Mouse (Mus musculus) thymus, adult 2 months (tissue): Measurements from ENCODE around the gene Tmem234. TPM values are rescaled to one million over a fixed set of nuclear protein-coding genes. Genes with fewer than 3 reads are reported as not detected.
A peak's percentile ranks its signal among the peaks of the same experiment; 100 is the strongest.

ENCODE experiments used
- DNase-seq: peaks from one replicate; pipeline ENCODE4 v3.0.0; 2021
- H3K27ac ChIP-seq: fragments of 200-500 bp; 2 replicates; pipeline ENCODE4 v1.5.1; 2012; ENCODE audit warnings: low read length, control low read depth; ENCODE audit not compliant: control insufficient read depth, insufficient read depth
- H3K27me3 ChIP-seq: fragments of 200-500 bp; 2 replicates; pipeline ENCODE4 v1.6.1; 2012; ENCODE audit warnings: mild to moderate bottlenecking, low read length, moderate library complexity, mixed read lengths; ENCODE audit not compliant: control insufficient read depth, insufficient read depth
- H3K36me3 ChIP-seq: fragments of 200-500 bp; 2 replicates; pipeline ENCODE4 v1.6.1; 2012; ENCODE audit warnings: mild to moderate bottlenecking, low read length, moderate library complexity; ENCODE audit not compliant: control insufficient read depth, insufficient read depth
- H3K4me1 ChIP-seq: fragments of 200-500 bp; replicated peaks from 2 replicates; pipeline ENCODE4 v1.6.1; 2012; ENCODE audit warnings: low read length; ENCODE audit not compliant: control insufficient read depth, insufficient read depth
- H3K4me3 ChIP-seq: fragments of 200-500 bp; 2 replicates; pipeline ENCODE4 v1.5.1; 2012; ENCODE audit warnings: mild to moderate bottlenecking, low read length, control low read depth, moderate library complexity; ENCODE audit not compliant: control insufficient read depth, insufficient read depth
- CTCF ChIP-seq: fragments of 200-500 bp; IDR thresholded peaks from 2 replicates; pipeline ENCODE4 v1.5.1; 2012; ENCODE audit warnings: mild to moderate bottlenecking, control low read depth, low read length, moderate library complexity, borderline replicate concordance; ENCODE audit not compliant: control insufficient read depth, poor library complexity, insufficient read depth; ENCODE audit errors: extremely low read depth
- POLR2A ChIP-seq: fragments of 200-500 bp; IDR thresholded peaks from 2 replicates; pipeline ENCODE4 v1.6.1; 2012; ENCODE audit warnings: mild to moderate bottlenecking, low read length, control low read depth, moderate library complexity; ENCODE audit not compliant: control insufficient read depth, poor library complexity, insufficient read depth; ENCODE audit errors: extremely low read depth
- WGBS: fragments of 180-500 bp; shearing (Covaris S2); methylation state at CpG from one replicate; pipeline ENCODE4 v1.1.7; 2018; 5-methylcytosine and 5-hydroxymethylcytosine counted together
- polyA plus RNA-seq: library from polyadenylated mRNA; depleted of rRNA; stranded (reverse); fragments of >200 nt; gene quantifications from 2 replicates; pipeline ENCODE4 v1.2.3, GENCODE M21; 2012

The Tmem234 gene
- polyA plus RNA-seq, 1 experiment: 257 TPM

DNA sequence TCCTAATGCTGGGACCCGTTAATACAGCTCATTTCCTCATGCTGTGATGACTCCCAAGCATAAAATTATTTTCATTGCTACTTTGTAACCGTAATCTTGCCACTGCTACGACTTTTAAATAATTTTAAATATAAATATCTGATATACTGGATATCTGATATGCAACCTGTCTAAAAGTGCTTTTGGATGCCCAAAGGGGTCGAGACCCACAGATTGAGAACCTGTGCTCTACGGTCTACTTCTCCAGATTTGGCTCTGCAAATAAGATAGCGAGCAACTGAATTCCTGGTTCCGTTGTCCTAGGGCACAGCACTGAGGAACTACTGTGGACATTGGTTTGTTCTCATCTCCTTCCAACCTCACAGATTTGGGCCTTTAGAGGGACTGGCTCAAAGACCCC, 22.8 kb upstream of the Tmem234 start:
- no peak for DNase-seq
- TF ChIP-seq CTCF (no peak), POLR2A (no peak)
- H3K4me3 ChIP-seq: no peak overlapping the region
- H3K36me3 ChIP-seq: no peaks in the 10 kb centered on the region
- 91% methylated on average over 7 of the region's 7 CpGs for WGBS
- H3K4me1 ChIP-seq: peaks cover 52% of the 10 kb centered on the region
- H3K27ac ChIP-seq: no peak overlapping the region
- H3K27me3 ChIP-seq: no peaks in the 10 kb centered on the region

DNA sequence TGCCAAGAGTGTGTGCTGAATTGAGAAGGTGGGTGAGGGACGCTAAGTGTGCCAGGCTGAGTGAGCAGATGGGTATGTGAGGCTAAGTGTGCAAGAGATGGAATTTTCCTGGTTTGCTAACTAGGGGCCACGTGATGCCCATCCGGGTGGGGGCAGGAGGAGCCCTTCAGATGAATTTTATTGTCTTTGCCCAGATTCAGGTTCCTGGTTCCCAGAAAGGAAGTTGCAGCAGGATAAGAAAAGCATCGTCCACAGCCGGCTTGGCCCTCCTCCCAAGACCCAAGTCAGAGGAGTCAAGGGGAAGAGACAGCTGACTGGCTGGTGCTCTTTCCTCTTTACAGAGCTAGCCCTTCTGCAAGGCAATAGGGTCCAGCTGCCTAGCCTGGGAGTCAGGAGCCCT, 22.0 kb upstream of the Tmem234 start, which contains the start of gene Fam167b:
Fam167b (minus strand) TSS at position 84 of the 400 bp plus-strand sequence.
- no peaks in the 10 kb centered on the region for H3K27me3 ChIP-seq
- TF ChIP-seq POLR2A (no peak), CTCF (no peak)
- no peak within 1 kb of the TSS for H3K4me3 ChIP-seq
- no peak for DNase-seq
- peaks cover 45% of the 10 kb centered on the region for H3K4me1 ChIP-seq
- WGBS: 94% methylated on average over 5 of the region's 5 CpGs
- no peak within 1 kb of the TSS for H3K27ac ChIP-seq
- no peaks in the 10 kb centered on the region for H3K36me3 ChIP-seq

DNA sequence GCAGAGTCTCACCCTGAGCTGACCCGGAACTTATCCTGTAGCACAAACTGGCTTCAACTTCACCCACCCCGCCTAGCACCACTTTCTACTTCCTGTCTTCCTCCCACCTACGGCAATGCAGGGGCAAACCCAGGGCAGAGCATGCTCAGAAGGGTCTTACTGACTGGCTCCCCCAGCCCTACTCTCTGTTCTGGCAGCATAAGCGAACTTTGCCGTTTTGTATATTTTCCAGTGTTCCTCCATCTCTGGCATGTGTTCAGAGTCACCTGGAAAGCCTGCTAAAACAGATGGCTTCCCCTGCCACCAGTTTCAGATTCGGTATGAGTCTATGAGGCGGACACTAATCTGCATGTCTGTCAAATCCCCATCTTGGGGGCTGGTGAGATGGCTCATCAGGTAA, 20.1 kb upstream of the Tmem234 start:
- WGBS: 45% methylated on average over 7 of the region's 7 CpGs
- TF ChIP-seq POLR2A (no peak), CTCF (no peak)
- H3K4me1 ChIP-seq: peaks cover 42% of the 10 kb centered on the region

DNA sequence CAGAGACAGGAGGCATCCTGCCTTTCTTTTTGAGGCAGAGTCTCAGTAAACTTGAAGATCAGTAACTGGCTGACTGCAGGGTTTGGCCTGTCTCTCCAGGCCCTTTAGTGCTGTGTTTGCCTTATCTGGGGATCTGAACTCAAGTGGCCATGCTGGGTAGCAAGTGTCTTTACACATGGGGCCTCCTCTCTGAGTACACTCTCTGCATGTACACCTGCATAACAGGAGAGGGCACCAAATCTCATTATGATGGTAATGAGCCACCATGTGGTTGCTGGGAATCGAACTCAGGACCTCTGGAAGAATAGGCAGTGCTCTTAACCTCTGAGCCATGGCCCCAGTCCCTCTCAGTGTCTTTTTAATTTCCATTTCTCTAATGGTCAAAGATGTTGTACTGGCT, 18.2 kb upstream of the Tmem234 start:
- WGBS: 97% methylated on average over 1 of the region's 1 CpGs
- H3K27ac ChIP-seq: no peak overlapping the region
- no peaks in the 10 kb centered on the region for H3K27me3 ChIP-seq
- peaks cover 29% of the 10 kb centered on the region for H3K4me1 ChIP-seq
- TF ChIP-seq POLR2A (no peak), CTCF (no peak)
- H3K36me3 ChIP-seq: no peaks in the 10 kb centered on the region
- no peak for DNase-seq
- H3K4me3 ChIP-seq: no peak overlapping the region

More for the DNA sequence above, 20.1 kb upstream of the Tmem234 start:
- Histone ChIP-seq H3K36me3 (no peaks in the 10 kb centered on the region), H3K27ac (peak overlapping the region; percentile 62), H3K27me3 (no peaks in the 10 kb centered on the region), H3K4me3 (no peak overlapping the region)
- DNase-seq: peak; percentile 72

DNA sequence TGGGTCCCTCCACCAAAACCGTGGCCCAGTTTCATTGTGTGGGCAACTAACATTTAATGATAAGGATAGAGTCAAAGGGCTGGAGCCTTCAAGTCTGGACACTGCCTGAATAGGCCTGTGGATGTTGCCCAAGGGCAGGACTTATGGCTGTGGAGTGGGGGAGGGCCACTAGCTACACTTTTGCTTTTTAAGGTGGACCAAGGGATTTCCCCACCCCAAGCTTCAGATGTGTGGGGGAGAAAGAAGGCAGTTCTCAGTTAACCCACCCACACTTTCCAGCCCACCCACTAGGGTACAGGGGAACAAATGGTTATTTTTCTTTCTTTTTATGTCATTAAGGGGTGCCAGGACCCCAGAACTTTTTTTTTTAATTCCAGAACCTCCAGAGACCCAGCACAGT, 16.1 kb upstream of the Tmem234 start:
- no peaks in the 10 kb centered on the region for H3K36me3 ChIP-seq
- peak overlapping the region; percentile 40 for H3K27ac ChIP-seq
- H3K27me3 ChIP-seq: no peaks in the 10 kb centered on the region
- 89% methylated on average over 1 of the region's 1 CpGs for WGBS
- no peak for DNase-seq
- no peak overlapping the region for H3K4me3 ChIP-seq
- peaks cover 22% of the 10 kb centered on the region for H3K4me1 ChIP-seq
- no peak for TF ChIP-seq POLR2A
- no peak for TF ChIP-seq CTCF

DNA sequence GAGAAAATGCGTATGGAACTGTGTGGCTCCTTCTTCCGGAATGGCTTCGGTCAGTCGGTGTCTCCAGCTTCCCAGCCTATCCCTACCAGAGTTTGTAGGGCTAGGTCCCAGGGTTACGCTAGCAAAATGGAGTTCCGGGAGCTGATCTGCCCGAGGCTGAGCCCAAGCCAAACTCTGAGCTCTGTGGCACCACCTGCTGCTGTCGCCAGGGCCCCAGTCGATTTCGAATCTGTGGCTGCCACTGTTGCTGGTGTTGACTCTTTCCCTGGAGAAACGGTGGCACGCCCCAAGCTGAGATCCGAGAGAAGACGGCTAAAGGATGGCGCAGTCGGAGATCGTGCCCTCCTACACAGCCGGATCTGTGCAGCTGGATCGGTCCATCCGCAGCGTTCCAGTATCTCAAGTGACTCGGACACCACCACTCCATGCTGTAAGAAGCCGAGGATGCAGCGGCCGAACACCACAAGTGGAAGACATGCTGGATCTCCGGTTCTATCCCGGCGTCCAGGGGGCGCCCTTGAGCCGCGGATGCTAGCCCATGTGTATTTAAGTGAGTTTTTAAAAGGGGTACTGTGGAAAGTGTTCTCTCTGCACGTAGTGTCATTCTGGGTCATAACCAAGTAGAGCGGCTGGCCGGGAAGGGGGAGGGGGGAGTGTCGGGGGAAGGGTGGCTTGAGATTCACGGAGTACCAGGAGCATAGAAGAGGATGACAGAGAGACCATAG, 15.4 kb upstream of the Tmem234 start:
- no peaks in the 10 kb centered on the region for H3K27me3 ChIP-seq
- H3K36me3 ChIP-seq: no peaks in the 10 kb centered on the region
- peak overlapping the region; percentile 90 for H3K4me3 ChIP-seq
- WGBS: 4% methylated on average over 36 of the region's 36 CpGs
- TF ChIP-seq POLR2A (0 out of 2 replicates have a peak, but pooled peaks have one; percentile 46), CTCF (peak; percentile 77; the same call in 1 of the 2 replicates)
- DNase-seq: peak; percentile 90
- peaks cover 18% of the 10 kb centered on the region for H3K4me1 ChIP-seq
- H3K27ac ChIP-seq: peak overlapping the region; percentile 92

DNA sequence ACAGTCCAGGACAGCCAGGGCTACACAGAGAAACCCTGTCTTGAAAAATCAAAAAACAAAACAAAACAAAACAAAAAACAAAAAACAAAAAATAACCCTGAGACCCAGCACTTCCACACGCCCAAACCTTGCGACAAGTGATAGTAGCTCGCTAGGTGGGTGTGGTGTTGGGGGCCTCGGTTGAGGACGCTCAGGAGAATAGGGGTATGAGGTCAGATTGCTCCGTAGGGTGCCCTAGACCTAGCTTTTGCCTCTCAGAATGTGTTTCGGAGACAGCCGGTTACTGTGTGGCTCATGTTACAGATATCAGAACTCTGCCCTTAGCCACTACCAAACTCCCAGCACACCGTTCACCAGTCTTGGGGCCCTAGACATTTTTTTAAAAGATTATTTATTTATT, 14.7 kb upstream of the Tmem234 start:
- Histone ChIP-seq H3K27me3 (no peaks in the 10 kb centered on the region), H3K27ac (no peak overlapping the region), H3K4me3 (no peak overlapping the region), H3K36me3 (no peaks in the 10 kb centered on the region), H3K4me1 (peaks cover 12% of the 10 kb centered on the region)
- no peak for DNase-seq
- WGBS: 92% methylated on average over 9 of the region's 9 CpGs
- TF ChIP-seq POLR2A (no peak), CTCF (no peak)
